Mouse (Mus musculus) heart, postnatal 36 days (tissue): ENCODE measurements around the gene N4bp2l2. TPM values are rescaled to one million over a fixed set of nuclear protein-coding genes. Genes with fewer than 3 reads are reported as not detected.
"Not testable (repeated sequence)": the region's sequence is repeated elsewhere in the genome, so short reads cannot be mapped to it uniquely, and the experiment has no call there.

Experiments used
- DNase-seq, 2 experiments: peaks; one replicate each; pipeline ENCODE4 v3.0.0; 2021 to 2022
- intact Hi-C: fragments of 180-260 bp; cut with DNase I; formaldehyde crosslinking; loops from one replicate; pipeline ENCODE4 v1.15.1; 2025
- total RNA-seq, 2 experiments: library from RNA; stranded (reverse); gene quantifications; 2 replicates each; pipeline ENCODE4 v1.2.3; 2021

The N4bp2l2 gene
- 10 to 100 TPM; 40.9 to 45.6 TPM for total RNA-seq

DNA sequence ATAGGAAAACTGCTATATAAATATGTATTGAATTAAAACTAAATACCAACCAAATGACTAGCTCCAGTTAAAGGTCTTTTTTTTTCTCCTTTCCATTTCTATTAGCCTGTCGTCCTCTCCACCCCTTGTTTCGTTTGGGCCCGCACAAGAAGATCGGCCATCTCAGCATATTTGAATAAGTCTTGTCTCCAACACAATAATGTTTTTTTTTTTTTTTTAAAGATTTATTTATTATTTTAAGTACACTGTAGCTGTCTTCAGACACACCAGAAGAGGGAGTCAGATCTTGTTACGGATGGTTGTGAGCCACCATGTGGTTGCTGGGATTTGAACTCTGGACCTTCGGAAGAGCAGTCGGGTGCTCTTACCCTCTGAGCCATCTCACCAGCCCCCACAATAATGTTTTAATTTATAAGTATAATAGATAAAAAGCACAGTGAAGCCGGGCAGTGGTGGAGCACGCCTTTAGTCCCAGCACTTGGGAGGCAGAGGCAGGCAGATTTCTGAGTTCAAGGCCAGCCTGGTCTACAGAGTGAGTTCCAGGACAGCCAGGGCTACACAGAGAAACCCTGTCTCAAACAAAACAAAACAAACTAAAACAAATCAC lies at the start of gene N4bp2l2:
N4bp2l2 (minus strand) TSS at position 51 of the 607 bp plus-strand sequence.
- intact Hi-C loops, result loop anchor here (2.0 kb wide), 1 partner anchor 143 kb away; the partner anchor contains the start of gene Brca2
- not testable (repeated sequence) for DNase-seq

DNA sequence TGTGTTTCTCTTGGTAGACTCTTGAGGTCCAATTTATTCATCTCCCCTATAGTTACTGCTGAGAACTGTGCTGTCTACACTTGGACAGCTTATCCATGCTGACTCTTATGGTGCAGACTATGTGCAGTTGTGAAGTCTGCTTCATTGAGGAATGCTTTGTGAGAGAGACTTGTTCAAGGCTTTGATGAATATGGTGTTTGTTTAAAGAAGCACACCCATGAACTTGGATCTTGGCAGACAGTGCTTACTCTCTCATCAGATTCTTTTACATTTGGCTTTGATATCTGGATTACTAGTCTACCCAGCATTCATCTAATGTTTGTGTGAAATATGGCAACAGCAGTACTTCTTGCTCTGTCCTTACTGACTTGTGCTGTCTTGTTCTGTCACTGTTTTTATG lies 47.4 kb upstream of the N4bp2l2 start:
- DNase-seq, result no peak
- intact Hi-C loops, result no loop called here

DNA sequence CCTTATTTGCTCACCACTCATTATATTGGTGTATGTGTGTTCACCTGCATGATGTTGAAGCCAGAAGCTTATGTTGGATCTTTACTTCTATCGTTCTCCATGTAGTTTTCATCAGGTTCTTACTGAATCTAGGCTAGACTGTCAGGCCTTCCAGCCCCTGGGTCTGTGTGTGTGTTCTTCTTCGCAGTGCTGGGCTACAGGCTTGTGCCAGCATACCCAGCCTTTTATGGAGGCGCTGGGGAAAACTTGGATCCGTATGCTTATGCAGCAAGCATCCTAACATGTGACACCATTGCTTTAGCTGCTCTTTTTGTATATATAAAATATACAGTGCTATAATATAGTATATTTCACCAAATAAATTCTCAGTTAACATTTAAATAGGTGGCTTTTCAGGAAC lies 45.5 kb upstream of the N4bp2l2 start:
- DNase-seq, result no peak
- intact Hi-C loops, result no loop called here

DNA sequence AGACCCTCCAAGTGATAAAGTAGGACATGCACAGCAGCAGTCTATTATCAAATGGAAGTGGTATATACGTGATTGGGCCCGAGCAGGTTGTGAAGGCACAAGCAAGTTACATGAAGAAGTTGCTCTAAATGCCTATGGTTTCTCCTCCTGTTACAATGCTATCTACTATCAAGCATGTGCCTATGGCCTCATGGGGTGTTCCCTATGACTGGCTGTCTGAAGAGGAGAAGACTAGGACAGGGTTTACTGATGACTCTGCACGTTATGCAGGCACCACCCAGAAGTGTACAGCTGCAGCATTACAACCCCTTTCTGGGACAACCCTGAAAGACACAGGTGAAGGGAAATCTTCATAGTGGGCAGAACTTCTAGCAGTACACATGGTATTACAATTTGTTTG lies 41.2 kb upstream of the N4bp2l2 start:
- intact Hi-C loops, result not testable (repeated sequence)

DNA sequence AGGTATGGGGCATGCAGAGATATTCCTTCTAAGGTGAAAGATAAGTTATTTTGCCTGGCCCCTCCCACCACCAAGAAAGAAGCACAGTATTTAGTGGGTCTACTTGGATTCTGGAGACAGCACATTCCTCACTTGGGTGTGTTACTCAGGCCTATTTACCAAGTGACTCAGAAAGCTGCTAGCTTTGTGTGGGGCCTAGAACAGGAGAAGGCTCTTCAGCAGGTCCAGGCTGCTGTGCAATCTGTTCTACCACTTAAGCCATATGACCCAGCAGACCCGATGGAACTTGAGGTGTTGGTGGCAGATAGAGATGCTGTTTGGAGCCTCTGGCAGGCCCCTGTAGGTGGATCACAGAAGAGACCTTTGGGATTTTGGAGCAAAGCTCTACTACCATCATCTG lies 40.7 kb upstream of the N4bp2l2 start:
- intact Hi-C loops, DNase-seq: not testable (repeated sequence)

More for the DNA sequence above, 41.2 kb upstream of the N4bp2l2 start:
- not testable (repeated sequence) for DNase-seq

DNA sequence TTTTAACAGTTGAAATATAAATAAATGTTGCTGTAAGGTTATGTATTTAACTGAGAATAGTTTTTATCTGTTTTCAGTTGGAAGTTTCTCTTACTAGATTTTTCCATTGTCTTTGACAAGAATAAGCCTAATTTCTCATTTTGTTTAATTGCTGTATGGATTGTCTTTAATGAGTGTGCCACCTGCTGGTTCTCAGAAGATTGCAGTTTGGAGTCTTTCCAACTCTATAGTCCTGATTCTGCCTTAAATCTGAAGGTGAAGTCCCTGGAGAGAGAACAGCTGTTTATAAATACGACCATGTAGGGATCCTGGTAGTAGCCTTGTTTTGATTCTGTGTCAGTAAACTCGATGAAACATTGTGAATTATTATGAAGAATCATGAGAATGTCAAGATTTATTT lies 36.7 kb upstream of the N4bp2l2 start:
- DNase-seq, result peak; percentile 42 to 47
- intact Hi-C loops, result loop anchor here (1.0 kb wide), 1 partner anchor 28 kb away; no protein-coding TSS in a partner anchor

DNA sequence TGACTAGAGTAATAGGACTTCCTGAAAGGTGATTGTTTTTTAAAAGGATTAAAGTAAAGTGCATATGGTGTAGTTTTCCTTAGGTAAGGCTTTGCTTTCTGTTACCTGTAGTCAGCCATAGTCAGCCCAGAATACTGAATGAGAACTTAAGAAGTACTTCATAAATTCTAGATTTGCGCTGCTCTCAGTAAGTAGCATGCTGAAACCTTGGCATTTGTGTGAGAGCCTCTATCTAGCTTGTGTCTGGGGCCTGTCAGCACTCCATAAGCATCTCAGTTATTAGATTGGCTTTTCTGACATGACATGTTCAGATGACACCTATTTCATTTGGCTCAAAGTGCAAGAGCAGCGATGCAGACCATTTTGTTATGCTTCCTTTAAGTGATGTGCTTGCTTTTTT lies 27.3 kb upstream of the N4bp2l2 start:
- intact Hi-C loops, result no loop called here
- DNase-seq, result no peak

DNA sequence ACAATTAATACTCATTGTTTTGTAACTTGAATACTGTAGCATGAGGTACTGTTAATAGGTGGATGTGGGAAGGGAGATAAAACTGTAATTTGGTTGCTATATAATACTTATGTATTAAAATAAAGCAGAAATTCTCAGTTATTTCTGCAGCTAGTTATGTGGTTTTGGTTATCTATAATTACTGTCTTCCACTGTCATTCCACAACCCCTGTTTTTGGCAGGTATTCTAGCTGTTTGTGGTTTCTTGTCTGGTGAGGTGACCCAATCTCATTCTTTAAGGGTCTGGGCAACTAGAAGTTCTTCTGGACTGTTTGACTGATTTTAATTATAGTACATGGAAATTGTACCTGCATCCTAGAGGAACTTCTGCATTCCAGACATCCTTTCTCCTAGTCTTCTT lies 24.7 kb upstream of the N4bp2l2 start:
- DNase-seq, result no peak
- intact Hi-C loops, result no loop called here

DNA sequence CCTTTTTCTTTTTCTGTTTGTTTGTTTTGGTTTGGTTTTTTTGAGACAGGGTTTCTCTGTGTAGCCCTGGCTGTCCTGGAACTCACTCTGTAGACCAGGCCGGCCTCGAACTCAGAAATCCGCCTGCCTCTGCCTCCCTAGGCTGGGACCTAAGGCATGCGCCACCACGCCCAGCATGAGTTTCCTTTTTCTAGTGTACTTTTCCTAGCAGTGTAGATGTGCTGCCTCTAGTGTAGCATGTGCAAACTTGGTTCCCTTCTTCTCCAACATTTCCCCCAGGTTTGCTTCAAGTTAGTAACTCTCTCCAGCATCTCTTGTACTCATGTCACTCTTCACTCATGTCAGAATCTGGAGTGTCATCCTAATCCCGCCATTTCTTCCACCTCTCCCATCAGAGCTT lies 16.9 kb upstream of the N4bp2l2 start:
- intact Hi-C loops, DNase-seq: not testable (repeated sequence)

DNA sequence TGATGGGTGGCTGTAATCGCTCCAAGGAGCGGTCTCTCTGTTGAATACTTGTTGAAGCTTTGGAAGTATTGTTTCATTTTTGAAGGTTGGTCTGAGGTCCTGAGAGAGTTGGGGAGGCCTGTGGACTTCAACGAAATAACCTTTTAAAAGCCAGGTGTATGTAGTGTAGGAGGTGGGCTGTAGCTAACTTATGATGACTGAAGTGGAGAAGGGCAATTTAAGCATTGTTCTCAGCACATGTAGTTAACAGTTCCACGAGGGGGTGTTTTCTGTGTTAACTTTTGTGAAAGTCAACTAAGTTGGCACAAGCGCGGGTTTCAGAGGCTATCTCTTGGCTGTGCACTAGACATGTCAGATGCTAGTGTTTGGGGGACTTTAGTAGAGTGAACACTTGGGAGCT lies 8.9 kb upstream of the N4bp2l2 start:
- no peak for DNase-seq
- intact Hi-C loops, result loop anchor here (1.0 to 2.0 kb wide), 2 partner anchors 27 to 694 kb away; no protein-coding TSS in a partner anchor

DNA sequence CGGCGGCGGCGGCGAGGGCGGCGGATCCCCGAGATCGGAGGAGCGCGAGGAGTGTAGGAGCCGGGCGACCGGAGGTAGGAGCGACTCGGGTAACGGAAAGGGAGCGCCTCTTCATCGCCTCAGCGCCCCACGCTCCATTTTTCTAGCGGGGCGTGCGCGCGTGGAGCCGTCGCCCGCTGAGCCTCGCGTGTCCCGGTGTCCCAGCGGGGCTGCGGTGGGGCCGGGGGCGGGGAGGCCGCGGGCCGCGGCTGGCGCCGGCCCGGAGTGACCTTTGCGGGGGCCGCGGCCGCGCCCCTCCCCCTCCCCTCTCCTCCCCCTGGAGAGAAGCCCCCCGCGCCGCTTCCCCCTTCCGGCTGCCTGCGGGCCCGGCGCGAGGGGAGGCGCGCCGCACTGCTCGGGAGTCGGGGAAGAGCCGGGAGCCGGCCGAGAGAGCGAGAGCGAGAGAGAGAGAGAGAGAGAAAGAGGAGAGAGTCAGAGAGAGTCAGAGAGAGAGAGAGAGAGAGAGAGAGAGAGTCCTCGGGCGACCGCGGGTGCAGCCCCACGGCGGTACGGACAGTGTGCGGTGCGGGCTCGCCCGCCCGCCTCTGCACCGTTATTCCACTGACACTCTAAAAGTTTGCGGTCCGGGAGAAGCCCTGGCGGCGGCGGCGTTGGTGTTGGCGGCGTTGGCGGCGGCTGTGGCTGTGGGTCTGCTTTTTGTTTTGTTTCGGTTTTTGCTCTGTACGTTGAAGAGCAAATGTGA lies 8.1 kb upstream of the N4bp2l2 start:
- intact Hi-C loops, result loop anchor here (1.0 to 2.0 kb wide), 3 partner anchors 28 to 695 kb away; no protein-coding TSS in a partner anchor
- peak in 1 of 2 experiments; percentile 24 for DNase-seq

DNA sequence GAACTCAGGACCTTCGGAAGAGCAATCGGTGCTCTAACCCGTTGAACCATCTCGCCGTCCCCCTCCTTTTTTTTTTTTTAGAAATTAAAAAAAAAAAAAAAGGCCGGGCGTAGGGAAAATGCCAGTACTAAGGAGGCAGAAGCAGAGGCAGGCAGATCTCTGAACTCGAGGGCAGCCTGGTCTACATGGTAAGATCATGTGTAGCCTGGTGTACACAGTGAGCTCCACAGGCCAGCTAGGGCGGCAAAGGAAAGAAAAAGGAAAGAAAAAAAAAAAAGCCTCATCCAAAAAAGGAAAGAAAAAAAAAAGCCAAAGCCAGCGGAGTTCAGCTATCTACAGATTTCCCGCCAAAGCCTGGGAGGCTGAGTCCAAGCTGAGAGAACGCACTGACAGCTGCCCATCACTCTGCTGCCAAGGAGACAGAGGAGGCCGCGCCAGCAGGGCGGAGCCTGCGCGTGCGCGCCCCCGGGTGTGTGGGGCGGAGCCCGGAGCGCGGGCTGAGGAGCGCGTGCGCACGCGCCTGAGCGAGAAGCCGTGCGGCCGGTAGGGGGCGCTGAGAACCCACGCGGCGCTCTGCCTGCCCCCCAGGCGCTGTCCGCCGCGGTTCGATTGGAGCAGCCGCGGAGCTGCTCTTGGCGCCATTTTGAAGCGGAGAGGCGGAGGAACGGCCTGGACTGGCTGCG lies 7.3 kb upstream of the N4bp2l2 start, which contains the start of gene Pds5b:
Pds5b (plus strand) TSS at position 587 of the 683 bp plus-strand sequence.
- intact Hi-C loops, result loop anchor here (2.0 kb wide), 1 partner anchor 46 kb away; no protein-coding TSS in a partner anchor
- peak; percentile 93 to 95 for DNase-seq

DNA sequence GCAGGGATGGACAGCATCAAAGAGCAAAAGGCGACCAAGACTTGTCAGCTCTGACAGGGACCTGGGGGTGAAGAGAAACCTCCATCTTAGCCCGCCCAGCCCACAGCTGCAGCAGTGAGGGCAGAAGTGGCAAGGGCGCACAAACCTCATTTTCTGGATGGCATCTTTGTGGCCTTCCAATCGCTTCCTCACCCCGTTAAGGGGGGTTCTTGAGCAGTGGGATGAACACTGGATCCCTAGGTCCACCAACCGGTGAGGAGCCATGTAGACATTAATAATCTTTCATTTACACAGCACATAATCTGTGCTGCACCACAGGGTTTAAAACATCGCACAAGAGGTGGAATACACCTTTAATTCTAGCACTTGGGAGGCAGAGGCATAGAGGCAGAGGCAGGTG lies 6.4 kb upstream of the N4bp2l2 start:
- no peak for DNase-seq
- intact Hi-C loops, result loop anchor here (2.0 kb wide), 1 partner anchor 46 kb away; no protein-coding TSS in a partner anchor

DNA sequence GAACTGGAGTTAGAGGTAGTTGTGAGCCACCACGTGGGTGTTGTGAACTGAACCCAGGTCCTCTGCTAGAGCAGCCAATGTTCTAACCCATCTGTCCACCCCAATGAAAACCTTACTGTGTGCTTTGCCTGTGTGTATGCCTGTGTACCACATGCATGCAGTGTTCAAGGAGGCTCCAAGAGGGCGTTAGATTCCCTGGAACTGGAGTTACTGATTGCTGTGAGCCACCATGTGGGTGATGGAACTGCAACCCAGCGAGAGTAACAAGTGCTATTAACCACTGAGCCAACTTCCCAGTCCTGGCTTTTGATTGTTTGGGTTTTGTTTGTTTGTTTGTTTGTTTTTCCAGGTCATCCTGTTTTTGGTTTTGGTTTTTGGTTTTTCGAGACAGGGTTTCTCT lies 2.7 kb upstream of the N4bp2l2 start:
- DNase-seq, result no peak
- intact Hi-C loops, result no loop called here

DNA sequence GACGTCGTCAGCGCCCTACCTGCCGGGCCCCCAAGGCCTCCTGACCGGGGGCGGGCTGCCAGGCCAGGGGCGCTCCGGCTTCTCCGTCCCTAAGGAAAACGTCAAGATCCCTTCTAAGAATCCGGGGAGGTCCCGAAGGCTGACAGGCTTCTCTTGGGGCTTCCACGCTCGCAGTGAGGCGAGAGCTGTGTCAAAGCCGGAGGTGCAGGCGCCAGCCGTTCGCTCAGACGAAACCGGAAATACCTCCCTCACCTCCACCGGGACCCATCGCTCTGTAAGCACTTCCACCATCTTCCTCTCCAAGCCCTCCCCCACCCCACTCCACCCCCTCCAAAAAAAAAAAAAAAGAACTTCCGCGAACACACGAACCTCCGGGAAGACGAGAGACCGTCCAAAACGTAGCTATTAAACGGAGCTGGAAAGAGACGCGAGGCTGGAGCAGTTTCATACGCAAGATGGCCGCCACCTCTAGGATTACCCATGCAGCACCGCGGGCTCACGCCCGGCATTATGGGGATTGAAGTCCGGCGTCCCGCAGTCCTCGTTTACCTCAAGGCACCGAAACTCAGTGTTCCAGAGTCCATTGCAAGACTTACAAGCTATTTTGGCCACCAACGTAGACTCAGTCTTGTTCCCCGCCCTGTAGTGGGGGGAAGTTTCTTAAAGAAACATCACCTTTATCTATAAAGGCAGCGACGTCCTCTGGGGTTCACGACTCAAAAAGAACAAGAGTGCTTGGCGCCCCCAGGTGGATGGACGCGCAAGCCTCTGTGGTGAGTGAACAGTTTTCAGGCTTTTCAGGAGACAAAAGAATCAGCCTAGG lies 640 bp downstream of the N4bp2l2 start:
- intact Hi-C loops, result no loop called here
- DNase-seq, result peak; percentile 90 to 91

DNA sequence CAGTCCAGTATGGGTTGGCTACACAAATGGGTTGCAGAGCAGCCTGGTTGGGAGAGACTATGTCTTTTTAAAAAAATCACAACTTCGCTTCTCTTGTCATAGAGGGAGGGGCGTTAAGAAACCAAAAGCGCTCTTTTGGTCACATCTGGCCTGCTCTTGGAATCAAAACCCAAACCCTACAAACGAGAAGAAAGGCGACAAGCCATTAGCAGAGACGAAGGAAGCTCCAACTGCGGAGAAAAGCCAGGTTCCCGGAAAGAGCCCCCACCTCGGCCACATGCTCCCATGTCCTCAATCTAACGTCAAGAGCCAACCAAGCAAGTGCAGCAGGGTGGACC lies 1.2 kb downstream of the N4bp2l2 start:
- intact Hi-C loops, result loop anchor here (5.0 kb wide), 1 partner anchor 212 kb away; no protein-coding TSS in a partner anchor
- DNase-seq, result no peak

DNA sequence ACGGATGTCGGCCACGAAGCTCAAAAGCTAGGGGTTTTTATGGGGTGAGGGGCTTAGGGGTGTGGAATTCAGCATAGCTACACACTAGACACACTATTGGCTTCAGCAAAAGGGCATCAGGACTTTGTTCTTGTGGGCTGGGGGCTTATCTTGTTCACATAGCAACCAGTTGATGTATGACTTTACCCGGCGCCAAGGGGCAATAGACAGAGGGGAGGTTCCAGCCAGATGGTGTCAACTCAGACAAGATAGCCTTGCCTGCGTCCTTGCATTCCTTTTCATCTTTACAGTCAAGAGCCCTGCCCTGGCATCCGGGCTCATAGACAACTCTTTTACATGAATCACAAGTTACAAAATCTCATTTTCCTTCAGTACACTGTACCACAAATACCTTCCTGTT lies 2.1 kb downstream of the N4bp2l2 start:
- DNase-seq, result not testable (repeated sequence)
- intact Hi-C loops, result loop anchor here (5.0 kb wide), 1 partner anchor 212 kb away; no protein-coding TSS in a partner anchor

DNA sequence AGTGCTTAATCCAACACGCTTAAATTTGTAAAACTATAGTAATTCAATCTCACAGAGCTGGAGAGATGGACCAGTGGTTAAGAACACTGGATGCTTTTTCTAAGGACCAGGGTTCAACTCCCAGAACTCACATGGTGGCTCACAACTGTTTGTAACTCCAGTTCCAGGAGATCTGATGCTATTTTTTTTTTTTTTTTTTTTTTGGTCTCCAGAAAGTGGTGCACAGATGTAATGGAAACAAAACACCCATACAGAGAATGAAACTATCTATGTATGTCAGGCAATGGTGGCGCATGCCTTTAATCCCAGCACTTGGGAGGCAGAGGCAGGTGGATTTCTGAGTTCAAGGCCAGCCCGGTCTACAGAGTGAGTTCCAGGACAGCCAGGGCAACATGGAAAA lies 5.7 kb downstream of the N4bp2l2 start:
- intact Hi-C loops, result loop anchor here (5.0 kb wide), 1 partner anchor 208 kb away; no protein-coding TSS in a partner anchor
- not testable (repeated sequence) for DNase-seq

DNA sequence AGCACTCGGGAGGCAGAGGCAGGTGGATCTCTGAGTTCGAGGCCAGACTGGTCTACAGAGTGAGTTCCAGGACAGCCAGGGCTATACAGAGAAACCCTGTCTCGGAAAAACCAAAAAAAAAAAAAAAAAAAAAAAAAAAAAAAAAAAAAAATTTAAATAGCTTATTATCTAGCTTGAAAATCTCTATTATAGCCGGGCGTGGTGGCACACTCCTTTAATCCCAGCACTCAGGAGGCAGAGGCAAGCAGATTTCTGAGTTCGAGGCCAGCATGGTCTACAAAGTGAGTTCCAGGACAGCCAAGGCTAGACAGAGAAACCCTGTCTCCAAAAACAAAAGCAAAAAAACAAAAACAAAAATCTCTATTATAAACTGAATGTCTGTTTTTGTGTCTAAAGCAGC lies 6.6 kb downstream of the N4bp2l2 start:
- DNase-seq, intact Hi-C loops: not testable (repeated sequence)

DNA sequence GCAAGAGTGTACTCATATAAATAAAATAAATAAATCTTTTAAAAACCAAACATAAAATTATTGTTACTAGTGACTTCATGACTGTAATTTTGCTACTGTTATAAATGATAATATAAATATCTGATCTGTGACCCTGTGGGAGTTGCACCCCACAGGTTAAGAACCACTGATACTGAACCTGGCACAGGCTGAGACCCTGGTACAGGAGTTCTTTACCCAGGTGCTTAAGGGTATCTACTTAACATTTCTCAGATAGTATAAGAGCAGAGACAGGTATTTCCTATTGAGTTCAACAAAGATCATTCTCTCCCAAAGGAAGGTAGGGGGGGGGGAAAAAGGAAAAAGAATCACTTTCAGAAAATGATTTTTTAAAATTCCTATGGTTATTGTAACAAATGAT lies 11.4 kb downstream of the N4bp2l2 start:
- no peak for DNase-seq
- intact Hi-C loops, result no loop called here
